Mouse (Mus musculus) spleen, adult 2 months (tissue): ENCODE data around the gene Scn2b.

Source experiments
- CTCF ChIP-seq: fragments of 200-500 bp; IDR thresholded peaks from 2 replicates; pipeline ENCODE4 v1.5.1; 2011; ENCODE audit warnings: mild to moderate bottlenecking, inconsistent platforms; ENCODE audit not compliant: insufficient read depth, insufficient read length, insufficient replicate concordance; ENCODE audit errors: extremely low read depth
- POLR2A ChIP-seq: fragments of 200-500 bp; IDR thresholded peaks from 2 replicates; pipeline ENCODE4 v1.6.1; 2011; ENCODE audit warnings: low read depth, low read length, inconsistent platforms

GRCm38 (mm10) chr9:45142686-45143085 is 25.1 kb downstream of the Scn2b start:
- TF ChIP-seq CTCF (no peak), POLR2A (no peak)
